Comparison of ENCODE assay signal across 16 mouse cellular contexts in the genomic region with DNA sequence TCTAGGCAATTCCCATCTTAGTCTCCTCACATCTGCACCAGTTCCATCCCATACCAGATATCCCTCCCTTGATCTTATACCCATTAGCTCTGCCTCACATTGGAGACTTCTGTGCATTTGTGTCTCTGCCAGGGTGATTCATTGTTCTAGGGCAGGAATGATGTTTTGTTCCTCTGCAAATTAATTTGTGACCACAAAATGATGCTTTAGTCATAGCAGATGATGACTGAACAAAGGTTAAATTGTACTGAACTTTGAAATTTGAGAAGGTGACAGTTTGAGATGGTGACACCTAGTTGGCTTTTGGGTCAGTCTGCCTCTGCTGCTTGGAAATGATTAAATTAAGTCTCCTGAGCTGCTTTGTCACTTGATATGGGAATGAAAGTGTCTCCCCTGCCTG.
"Had no signal": no experiment of that assay in that cellular context is flagged by ENCODE, and none has a peak within 500 bp of the region (broad histone marks: within the 10 kb centered on the region; RNA-seq: fewer than 3 reads in every experiment).

No protein-coding gene starts in this region.

- DNase-seq: kidney, postnatal 25 days; layer of hippocampus, adult 9-11 months; layer of hippocampus, postnatal 36 days; lung, embryonic 14.5 days; lung, postnatal 10 days; lung, postnatal 4 days; midbrain, embryonic 14.5 days; retina, postnatal 1 day; right cerebral cortex, postnatal 4 days; spleen, adult 18-20 months; thymus, adult 18-20 months; thymus, postnatal 14 days had no signal

- H3K36me3 ChIP-seq: limb, embryonic 13.5 days; liver, embryonic 15.5 days; midbrain, embryonic 10.5 days; neural tube, embryonic 12.5 days had no signal

- H3K27me3 ChIP-seq: limb, embryonic 13.5 days; liver, embryonic 15.5 days; neural tube, embryonic 12.5 days had no signal

- H3K4me3 ChIP-seq: limb, embryonic 13.5 days; liver, embryonic 15.5 days; midbrain, embryonic 10.5 days; neural tube, embryonic 12.5 days had no signal
